Mouse (Mus musculus): ENCODE results near the gene Ehd1.
A peak's percentile ranks its signal among the peaks of the same experiment; 100 is the strongest.

Ehd1 gene

DNA sequence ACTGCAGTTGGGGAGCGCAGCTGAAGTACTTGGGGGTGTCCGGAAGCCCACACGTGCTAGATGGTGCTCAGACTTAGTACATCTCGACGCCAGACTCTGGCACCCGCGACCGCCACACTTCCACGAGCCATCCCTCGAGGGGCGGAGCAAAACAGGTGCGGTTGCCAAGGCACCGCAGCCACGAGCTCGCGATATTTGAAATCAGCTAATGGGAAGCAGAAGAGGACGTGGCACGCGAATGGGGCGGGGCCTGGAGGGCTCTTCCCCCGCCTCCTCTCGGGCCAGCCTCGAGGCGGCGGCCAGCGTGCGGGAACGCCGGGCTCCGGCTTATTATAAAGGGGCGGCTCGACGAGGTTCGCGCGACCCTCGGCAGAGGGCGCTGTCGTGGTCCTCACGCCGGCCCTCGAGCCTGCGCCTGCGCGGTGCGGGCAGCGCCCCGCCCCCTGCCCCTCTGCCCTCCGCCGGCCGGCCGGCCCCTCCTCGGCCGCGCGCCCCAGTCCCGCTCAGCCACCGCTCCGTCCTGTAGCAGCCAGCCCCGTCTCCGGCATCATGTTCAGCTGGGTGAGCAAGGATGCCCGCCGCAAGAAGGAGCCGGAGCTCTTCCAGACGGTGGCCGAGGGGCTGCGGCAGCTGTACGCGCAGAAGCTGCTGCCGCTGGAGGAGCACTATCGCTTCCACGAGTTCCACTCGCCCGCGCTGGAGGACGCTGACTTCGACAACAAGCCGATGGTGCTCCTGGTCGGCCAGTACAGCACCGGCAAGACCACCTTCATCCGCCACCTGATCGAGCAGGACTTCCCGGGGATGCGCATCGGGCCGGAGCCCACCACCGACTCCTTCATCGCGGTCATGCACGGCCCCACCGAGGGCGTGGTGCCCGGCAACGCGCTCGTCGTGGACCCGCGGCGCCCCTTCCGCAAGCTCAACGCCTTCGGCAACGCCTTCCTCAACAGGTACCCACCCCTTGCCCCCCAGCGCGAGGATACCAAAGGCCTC is at the start of gene Ehd1:
Gene Ehd1 (plus strand): TSS at position 300 of the 996 bp plus-strand sequence.
- DNase-seq (ENCODE audit: low spot score in 2 of 2): peak; percentile 92 to 96

DNA sequence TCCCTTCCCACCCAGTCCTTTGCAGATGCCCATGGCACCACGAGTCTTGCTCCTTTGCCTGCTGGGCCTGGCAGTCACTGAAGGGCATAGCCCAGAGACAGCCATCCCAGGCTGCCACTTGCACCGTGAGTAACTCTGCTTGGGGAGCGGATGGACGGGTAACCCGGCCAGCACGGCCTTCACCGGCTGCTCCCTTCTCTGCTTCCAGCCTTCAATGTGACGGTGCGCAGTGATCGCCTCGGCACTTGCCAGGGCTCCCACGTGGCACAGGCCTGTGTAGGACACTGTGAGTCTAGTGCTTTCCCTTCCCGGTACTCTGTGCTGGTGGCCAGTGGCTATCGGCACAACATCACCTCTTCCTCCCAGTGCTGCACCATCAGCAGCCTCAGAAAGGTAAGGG is 49.8 kb upstream of the Ehd1 start:
- no peak for DNase-seq (ENCODE audit: low spot score in 2 of 2)

DNA sequence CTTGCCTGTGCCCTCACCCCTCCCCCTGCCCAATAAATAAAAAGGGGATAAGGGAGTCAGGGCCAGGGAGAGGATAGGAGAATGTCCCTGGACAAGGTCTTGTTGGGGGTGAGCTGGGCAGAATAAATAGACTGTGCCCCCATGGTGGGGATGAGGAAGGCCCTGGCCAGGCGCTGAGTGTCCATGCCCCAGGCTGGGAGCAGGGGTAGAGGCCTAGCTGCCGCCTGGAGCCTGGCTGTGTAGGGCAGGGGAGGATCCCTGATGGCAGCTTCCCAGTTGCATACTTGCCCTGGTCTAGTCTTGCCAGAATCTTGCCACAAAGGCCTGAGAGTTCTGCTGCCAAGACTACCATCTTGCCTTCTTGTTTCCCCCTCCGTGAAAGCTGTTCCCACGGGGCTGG is 48.7 kb upstream of the Ehd1 start:
- DNase-seq (ENCODE audit: low spot score in 2 of 2): no peak

- DNase-seq (ENCODE audit: low spot score in 2 of 2): no peak
Observed at GRCm38 (mm10) chr19:6230411-6230810, 46.1 kb upstream of the Ehd1 start.

- DNase-seq (ENCODE audit: low spot score in 2 of 2): no peak
Observed at GRCm38 (mm10) chr19:6231036-6231435, 45.5 kb upstream of the Ehd1 start.

GRCm38 (mm10) chr19:6233647-6234046 is 42.9 kb upstream of the Ehd1 start:
- no peak for DNase-seq (ENCODE audit: low spot score in 2 of 2)

GRCm38 (mm10) chr19:6234337-6235083 is 42.0 kb upstream of the Ehd1 start:
- DNase-seq (ENCODE audit: low spot score in 2 of 2): no peak

- DNase-seq (ENCODE audit: low spot score in 2 of 2): peak; percentile 92 to 93
Observed at GRCm38 (mm10) chr19:6235084-6236052, 41.2 kb upstream of the Ehd1 start, which contains the start of gene Ppp2r5b. Ppp2r5b (minus strand) TSS chr19:6235872.

- peak; percentile 91 to 92 for DNase-seq (ENCODE audit: low spot score in 2 of 2)
Observed at GRCm38 (mm10) chr19:6236053-6236441, 40.5 kb upstream of the Ehd1 start.

- DNase-seq (ENCODE audit: low spot score in 2 of 2): no peak
Observed at GRCm38 (mm10) chr19:6236842-6237241, 39.7 kb upstream of the Ehd1 start.

DNA sequence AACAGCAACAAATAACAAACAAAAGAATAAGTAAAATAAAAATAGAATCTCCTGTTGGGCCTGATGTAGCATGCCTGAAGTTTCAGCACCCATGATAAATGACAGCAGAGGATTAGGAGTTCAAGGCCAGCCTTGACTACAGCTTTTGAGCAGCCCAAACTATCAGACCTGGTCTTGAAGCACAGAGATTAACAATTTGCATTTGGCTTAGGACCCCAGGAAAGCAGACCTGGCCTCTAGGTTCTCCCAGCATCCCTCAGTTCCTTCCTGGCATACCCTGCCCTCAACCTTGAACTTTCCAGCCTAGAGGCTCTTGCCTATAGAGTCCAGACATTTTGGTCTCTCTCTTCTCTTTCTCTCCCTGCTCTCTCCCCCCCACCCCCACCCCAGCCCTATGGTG is 37.8 kb upstream of the Ehd1 start:
- no peak for DNase-seq (ENCODE audit: low spot score in 2 of 2)

DNA sequence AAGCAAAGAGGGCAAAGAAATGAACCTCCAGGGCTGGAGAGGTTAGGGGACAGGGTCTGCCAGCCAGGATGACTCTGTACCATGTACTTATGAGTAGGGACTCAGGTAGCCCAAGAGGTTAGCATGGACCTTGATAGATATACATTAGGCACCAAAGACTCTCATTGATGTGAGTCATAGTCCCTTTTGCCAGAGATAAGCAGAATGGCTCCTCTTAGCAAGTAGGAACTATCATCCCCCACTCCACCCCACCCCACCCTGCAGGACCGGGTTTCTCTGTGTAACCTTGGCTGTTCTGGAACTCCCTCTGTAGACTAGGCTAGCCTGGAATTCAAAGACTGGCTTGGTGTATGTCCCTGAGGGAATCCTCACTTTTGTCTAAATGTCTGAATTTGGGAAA is 36.4 kb upstream of the Ehd1 start:
- DNase-seq (ENCODE audit: low spot score in 2 of 2): no peak

GRCm38 (mm10) chr19:6240725-6241124 is 35.8 kb upstream of the Ehd1 start:
- no peak for DNase-seq (ENCODE audit: low spot score in 2 of 2)

- DNase-seq (ENCODE audit: low spot score in 2 of 2): peak; percentile 96 to 97
Observed at GRCm38 (mm10) chr19:6241274-6242107, 35.0 kb upstream of the Ehd1 start, which contains the start of gene Atg2a. Atg2a (plus strand) TSS chr19:6241668.

- no peak for DNase-seq (ENCODE audit: low spot score in 2 of 2)
Observed at GRCm38 (mm10) chr19:6242281-6242680, 34.2 kb upstream of the Ehd1 start.

DNA sequence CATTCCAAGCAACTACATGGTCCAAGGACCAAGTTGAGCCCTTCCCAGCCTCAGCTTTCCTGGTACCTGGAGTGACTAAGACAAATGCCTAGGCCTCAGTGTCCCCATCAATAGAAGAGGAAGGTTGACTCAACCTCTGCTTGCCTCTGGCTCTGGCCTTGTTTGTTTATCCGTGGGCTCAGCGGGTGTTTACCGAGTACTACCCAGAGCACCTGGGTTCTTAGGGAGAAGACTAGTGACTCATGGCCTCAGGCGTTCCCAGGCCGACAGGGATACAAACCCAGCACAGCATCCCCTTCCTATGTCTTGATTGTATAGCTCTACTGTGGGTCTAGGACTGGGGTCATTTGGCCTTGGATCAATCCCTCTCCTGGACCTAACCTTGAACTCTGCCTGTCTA is 33.3 kb upstream of the Ehd1 start:
- no peak for DNase-seq (ENCODE audit: low spot score in 2 of 2)

DNA sequence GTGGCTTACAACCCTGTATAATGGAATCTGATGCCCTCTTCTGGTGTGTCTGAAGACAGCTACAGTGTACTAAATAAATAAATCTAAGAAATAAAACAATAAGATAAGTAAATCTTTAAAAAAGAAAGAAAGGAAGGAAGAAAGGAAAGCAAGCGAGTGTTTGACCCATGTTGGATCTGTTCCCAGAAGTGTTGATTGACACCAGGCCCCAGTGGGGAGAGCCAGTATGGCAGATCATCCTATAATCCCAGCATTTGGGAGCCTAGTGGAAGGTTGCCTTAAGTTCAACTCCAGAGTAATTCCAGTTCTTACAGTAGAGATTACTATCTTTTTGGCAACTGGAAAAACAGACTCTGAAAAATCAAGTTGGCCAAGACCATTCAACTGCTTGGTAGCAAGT is 30.7 kb upstream of the Ehd1 start:
- DNase-seq (ENCODE audit: low spot score in 2 of 2): no peak

GRCm38 (mm10) chr19:6247526-6248300 is 28.8 kb upstream of the Ehd1 start:
- DNase-seq (ENCODE audit: low spot score in 2 of 2): no peak

DNA sequence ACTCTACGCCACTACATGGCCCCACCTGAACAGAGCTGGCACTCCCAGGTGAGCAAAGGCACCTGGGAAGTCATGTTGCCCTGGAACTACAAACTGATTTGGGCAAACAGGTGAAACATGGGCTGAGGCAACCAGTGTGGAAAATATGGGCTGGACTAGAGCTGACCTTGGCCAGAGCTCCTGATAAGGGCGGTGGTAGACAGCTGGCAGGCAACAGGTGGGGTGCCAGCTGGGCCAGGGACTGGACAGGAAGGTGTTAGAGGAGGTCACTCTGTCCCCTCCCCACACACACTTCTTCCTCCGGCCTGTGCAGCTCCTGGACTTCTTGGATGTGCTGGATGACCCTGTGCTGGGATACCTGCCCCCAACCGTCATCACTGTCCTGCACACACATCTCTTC is 23.5 kb upstream of the Ehd1 start:
- DNase-seq (ENCODE audit: low spot score in 2 of 2): no peak

DNA sequence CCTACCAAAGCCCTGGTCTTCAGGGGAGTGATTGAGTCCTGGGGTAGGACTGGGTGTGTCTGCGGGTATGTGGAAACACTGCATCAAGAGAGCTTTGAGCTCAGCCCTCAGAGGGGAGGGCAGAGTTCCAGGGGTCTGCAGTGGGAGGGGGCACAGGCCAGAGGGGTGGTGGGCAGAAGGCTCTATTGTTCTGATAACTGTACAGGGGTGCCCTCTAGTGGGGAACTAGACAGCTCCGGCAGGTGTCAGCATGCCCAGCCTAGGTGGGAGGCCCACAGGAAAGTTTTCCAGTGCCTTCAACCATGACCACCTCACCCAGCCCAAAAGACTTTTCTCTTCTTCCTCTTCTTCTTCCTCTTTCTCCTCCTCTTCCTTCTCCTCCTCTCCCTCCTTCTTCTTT is 16.1 kb upstream of the Ehd1 start:
- no peak for DNase-seq (ENCODE audit: low spot score in 2 of 2)

All from right cerebral cortex, adult 2 months (tissue).